Mouse (Mus musculus): ENCODE data around the gene Mrps26. TPM values are rescaled to one million over a fixed set of nuclear protein-coding genes. Genes with fewer than 3 reads are reported as not detected.
A peak's percentile ranks its signal among the peaks of the same experiment; 100 is the strongest.
"Not testable (repeated sequence)": the region's sequence is repeated elsewhere in the genome, so short reads cannot be mapped to it uniquely, and the experiment has no call there.

Gene Mrps26
- 77.4 and 86.5 TPM in 2 replicates for polyA plus RNA-seq (2014; fragmentation: Nextera tagmentation; extraction: Ambion mirVana)

DNA sequence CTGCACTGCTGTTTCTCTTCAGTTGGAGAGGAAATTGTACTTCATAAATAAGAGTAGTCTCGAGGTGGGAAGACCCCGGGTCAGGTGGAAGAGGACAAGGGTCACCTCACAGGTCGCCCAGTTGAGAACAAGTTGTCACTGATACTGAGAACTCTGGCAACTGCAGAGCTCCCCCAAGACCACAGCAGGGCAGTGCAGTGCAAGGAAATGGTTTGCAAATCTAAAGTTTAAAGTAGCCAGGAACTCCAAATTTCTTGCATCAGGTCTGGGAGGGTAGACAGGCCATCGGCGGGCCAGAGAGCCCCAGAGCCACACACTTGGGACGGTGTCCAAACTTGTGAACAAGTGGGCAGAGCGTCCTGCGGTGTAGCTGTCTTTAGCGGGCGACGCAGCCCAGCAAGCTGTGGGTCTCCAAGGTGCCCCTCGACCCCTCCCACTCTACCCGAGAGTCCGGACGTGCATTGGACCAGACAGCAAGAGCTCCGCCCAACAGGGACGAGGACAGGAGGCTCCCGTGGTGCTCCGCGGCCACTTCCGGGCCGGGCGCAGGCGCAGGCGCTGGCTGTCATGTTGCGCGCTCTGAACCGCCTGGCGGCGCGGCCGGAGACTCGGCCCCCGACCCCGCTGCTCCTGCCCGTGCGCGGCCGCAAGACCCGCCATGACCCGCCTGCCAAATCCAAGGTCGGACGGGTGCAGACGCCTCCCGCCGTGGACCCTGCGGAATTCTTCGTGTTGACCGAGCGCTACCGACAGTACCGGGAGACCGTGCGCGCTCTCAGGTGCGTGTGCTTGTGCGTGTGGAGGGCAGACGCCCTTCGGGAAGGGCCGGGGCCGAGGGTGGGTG is at the start of gene Mrps26:
TSS of gene Mrps26 (plus strand) at position 531 of the 844 bp plus-strand sequence.
- DNase-seq (ENCODE audit: low spot score) (peak; percentile 92), ATAC-seq (ENCODE audit: low FRiP score) (peak; percentile 99)
- H3K27ac ChIP-seq (ENCODE audit: low read depth, low read length) = no peak within 1 kb of the TSS
- H3K27me3 ChIP-seq (ENCODE audit: control insufficient read depth, insufficient read depth, low read length) = no peaks in the 10 kb centered on the region
- 1% methylated on average over 61 of the region's 61 CpGs for WGBS
- 0 out of 2 replicates have a peak, but pooled peaks cover 3% of the 10 kb centered on the region for H3K4me1 ChIP-seq (replicated peaks; ENCODE audit: control insufficient read depth, insufficient read depth, low read length)
- H3K4me2 ChIP-seq (replicated peaks; ENCODE audit: low read depth, low read length) = peak within 1 kb of the TSS; percentile 88
- H3K4me3 ChIP-seq (ENCODE audit: low read depth, low read length) = peak within 1 kb of the TSS; percentile 89
- H3K36me3 ChIP-seq (ENCODE audit: control insufficient read depth, insufficient read depth, low read length) = no peaks in the 10 kb centered on the region
- peak within 1 kb of the TSS; percentile 85 for H3K9ac ChIP-seq (ENCODE audit: low read depth, low read length)
- no peaks in the 10 kb centered on the region for H3K9me3 ChIP-seq (ENCODE audit: control insufficient read depth, low read length)

DNA sequence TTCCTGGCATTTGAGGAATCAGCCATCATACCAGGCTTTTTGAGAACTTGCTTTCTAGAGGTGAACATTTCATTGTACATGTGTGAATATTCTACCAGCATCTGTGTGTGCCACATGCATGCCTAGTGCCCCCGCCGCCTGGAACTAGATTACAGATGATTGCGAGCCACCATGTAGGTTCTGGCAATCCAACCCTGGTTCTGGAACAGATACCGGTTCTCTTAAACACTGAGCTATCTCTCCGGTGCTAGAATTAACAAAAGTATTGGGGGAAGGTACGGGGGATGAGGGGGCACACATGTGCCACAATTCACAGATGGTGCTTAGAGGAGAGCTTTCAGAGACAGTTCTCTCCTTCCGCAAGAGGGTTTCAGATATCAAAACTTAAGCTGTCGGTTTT is 49.6 kb upstream of the Mrps26 start:
- H3K4me1 ChIP-seq (replicated peaks; ENCODE audit: control insufficient read depth, insufficient read depth, low read length) = no peaks in the 10 kb centered on the region
- H3K36me3 ChIP-seq (ENCODE audit: control insufficient read depth, insufficient read depth, low read length) = 0 out of 2 replicates have a peak, but pooled peaks cover 2% of the 10 kb centered on the region
- no peaks in the 10 kb centered on the region for H3K27me3 ChIP-seq (ENCODE audit: control insufficient read depth, insufficient read depth, low read length)
- 95% methylated on average over 8 of the region's 8 CpGs for WGBS
- no peaks in the 10 kb centered on the region for H3K9me3 ChIP-seq (ENCODE audit: control insufficient read depth, low read length)
- no peak overlapping the region for H3K27ac ChIP-seq (ENCODE audit: low read depth, low read length)
- DNase-seq (ENCODE audit: low spot score) (no peak), ATAC-seq (ENCODE audit: low FRiP score) (no peak)
- no peak overlapping the region for H3K9ac ChIP-seq (ENCODE audit: low read depth, low read length)
- no peak overlapping the region for H3K4me2 ChIP-seq (replicated peaks; ENCODE audit: low read depth, low read length)
- no peak overlapping the region for H3K4me3 ChIP-seq (ENCODE audit: low read depth, low read length)

DNA sequence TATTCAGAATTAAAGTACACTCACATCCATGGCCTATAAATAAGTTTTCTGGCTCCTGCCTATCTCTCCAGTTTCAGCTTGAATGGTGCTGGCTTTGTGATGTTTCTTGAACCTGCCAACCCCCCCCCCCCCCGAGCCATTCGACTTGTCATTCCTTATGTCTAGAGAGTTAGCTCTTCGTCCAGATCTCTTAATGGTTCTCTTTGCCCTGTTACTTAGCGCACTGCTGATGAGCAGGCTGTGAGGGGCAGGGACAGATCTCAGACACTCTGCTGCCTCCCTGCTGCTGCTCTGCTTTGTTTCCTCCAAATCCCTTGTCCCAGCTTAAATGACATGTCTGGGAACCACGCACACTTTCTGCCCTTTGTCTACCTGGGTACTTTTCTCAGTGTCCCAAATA is 47.8 kb upstream of the Mrps26 start:
- 46% methylated on average over 5 of the region's 5 CpGs for WGBS
- H3K9me3 ChIP-seq (ENCODE audit: control insufficient read depth, low read length) = no peaks in the 10 kb centered on the region
- H3K27ac ChIP-seq (ENCODE audit: low read depth, low read length) = no peak overlapping the region
- 0 out of 2 replicates have a peak, but pooled peaks cover 2% of the 10 kb centered on the region for H3K36me3 ChIP-seq (ENCODE audit: control insufficient read depth, insufficient read depth, low read length)
- ATAC-seq (ENCODE audit: low FRiP score) (no peak), DNase-seq (ENCODE audit: low spot score) (no peak)
- H3K4me2 ChIP-seq (replicated peaks; ENCODE audit: low read depth, low read length) = no peak overlapping the region
- no peak overlapping the region for H3K4me3 ChIP-seq (ENCODE audit: low read depth, low read length)
- no peaks in the 10 kb centered on the region for H3K4me1 ChIP-seq (replicated peaks; ENCODE audit: control insufficient read depth, insufficient read depth, low read length)
- H3K27me3 ChIP-seq (ENCODE audit: control insufficient read depth, insufficient read depth, low read length) = no peaks in the 10 kb centered on the region
- H3K9ac ChIP-seq (ENCODE audit: low read depth, low read length) = no peak overlapping the region

DNA sequence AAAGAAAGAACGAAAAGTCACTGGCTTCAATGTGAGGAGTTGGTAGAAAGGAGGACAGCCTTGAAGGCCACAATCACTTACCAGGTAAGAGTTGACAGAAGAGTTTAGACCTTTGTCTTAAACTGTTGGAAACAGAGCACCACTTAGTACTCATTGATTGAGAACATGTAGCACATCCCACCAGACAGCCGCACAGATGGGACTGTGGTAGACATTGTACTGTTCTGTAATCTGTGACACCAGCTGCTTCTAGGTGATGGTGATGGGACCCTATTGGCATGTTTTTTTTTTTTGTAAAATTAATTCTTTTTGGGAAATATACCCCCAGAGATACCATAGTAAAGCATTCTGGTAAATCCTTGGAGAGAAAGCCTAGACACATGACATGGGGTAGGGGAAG is 41.6 kb upstream of the Mrps26 start:
- Histone ChIP-seq H3K27ac (ENCODE audit: low read depth, low read length) (no peak overlapping the region), H3K9me3 (ENCODE audit: control insufficient read depth, low read length) (no peaks in the 10 kb centered on the region), H3K4me2 (replicated peaks; ENCODE audit: low read depth, low read length) (no peak overlapping the region), H3K36me3 (ENCODE audit: control insufficient read depth, insufficient read depth, low read length) (0 out of 2 replicates have a peak, but pooled peaks cover 4% of the 10 kb centered on the region), H3K9ac (ENCODE audit: low read depth, low read length) (no peak overlapping the region), H3K4me3 (ENCODE audit: low read depth, low read length) (no peak overlapping the region), H3K4me1 (replicated peaks; ENCODE audit: control insufficient read depth, insufficient read depth, low read length) (no peaks in the 10 kb centered on the region), H3K27me3 (ENCODE audit: control insufficient read depth, insufficient read depth, low read length) (no peaks in the 10 kb centered on the region)
- no peak for ATAC-seq (ENCODE audit: low FRiP score)
- DNase-seq (ENCODE audit: low spot score) = no peak
- 97% methylated on average over 2 of the region's 2 CpGs for WGBS

DNA sequence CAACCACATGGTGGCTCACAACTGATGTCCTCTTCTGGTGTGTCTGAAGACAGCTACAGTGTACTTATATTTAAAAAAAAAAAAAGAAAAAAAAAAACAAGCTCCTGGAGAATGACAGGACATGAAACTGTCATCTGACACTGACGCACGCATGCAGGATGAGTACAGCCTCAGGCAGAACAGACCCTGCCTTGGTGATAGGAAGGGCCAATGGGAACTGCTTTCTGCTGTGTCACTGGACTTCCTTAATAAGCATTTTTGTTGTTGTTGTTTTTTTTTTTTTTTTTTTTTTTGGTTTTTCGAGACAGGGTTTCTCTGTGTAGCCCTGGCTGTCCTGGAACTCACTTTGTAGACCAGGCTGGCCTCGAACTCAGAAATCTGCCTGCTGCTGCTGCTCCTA is 38.1 kb upstream of the Mrps26 start:
- not testable (repeated sequence) for H3K27me3 ChIP-seq (ENCODE audit: control insufficient read depth, insufficient read depth, low read length); H3K36me3 ChIP-seq (ENCODE audit: control insufficient read depth, insufficient read depth, low read length); H3K4me2 ChIP-seq (replicated peaks; ENCODE audit: low read depth, low read length); DNase-seq (ENCODE audit: low spot score); ATAC-seq (ENCODE audit: low FRiP score); H3K9ac ChIP-seq (ENCODE audit: low read depth, low read length); H3K27ac ChIP-seq (ENCODE audit: low read depth, low read length); H3K4me1 ChIP-seq (replicated peaks; ENCODE audit: control insufficient read depth, insufficient read depth, low read length); H3K4me3 ChIP-seq (ENCODE audit: low read depth, low read length); H3K9me3 ChIP-seq (ENCODE audit: control insufficient read depth, low read length)
- WGBS = 97% methylated on average over 3 of the region's 4 CpGs

DNA sequence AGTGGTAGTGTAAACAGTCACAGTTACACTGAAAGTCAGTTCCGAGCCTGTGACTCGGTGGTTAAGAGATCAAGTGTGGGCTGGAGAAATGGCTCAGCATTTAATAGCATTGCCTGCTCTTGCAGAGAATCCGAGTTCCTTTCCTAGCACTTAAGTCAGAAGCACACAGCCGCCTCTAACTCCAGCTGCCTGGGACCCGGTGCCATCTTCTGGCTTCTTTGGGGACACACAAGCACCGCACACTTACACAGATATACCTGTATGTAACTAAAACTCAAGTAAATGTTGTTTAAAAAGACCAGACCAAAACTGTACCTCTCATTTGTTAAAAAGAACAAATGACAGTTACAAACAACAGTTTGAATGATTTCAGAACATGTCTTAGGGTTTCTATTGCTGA is 35.1 kb upstream of the Mrps26 start:
- Histone ChIP-seq H3K36me3 (ENCODE audit: control insufficient read depth, insufficient read depth, low read length) (peaks cover 3% of the 10 kb centered on the region; the same call in 1 of the 2 replicates), H3K4me1 (replicated peaks; ENCODE audit: control insufficient read depth, insufficient read depth, low read length) (no peaks in the 10 kb centered on the region), H3K27me3 (ENCODE audit: control insufficient read depth, insufficient read depth, low read length) (no peaks in the 10 kb centered on the region), H3K9ac (ENCODE audit: low read depth, low read length) (no peak overlapping the region), H3K4me3 (ENCODE audit: low read depth, low read length) (no peak overlapping the region), H3K9me3 (ENCODE audit: control insufficient read depth, low read length) (no peaks in the 10 kb centered on the region), H3K27ac (ENCODE audit: low read depth, low read length) (no peak overlapping the region), H3K4me2 (replicated peaks; ENCODE audit: low read depth, low read length) (no peak overlapping the region)
- DNase-seq (ENCODE audit: low spot score) (no peak), ATAC-seq (ENCODE audit: low FRiP score) (no peak)
- 94% methylated on average over 6 of the region's 6 CpGs for whole genome bisulfite sequencing

DNA sequence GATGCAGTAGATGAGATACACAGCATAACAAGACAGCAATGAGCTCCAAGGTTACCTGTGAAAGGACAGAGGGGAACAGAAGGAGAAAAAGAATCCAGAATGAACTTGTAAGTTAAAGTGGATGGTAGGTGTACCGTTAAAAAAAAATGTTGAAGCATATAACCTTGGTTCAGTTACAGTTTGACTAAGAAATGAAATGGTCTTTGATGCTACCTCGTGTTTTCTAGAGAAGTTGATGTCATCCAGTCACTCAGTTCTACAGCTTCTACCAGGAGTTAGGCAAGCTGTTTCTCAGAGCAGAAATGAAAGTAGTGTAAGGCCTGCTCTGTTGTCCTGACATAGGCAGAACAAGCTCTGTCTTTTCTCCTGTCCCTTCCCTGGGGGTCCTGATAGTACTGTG is 34.3 kb upstream of the Mrps26 start:
- H3K9ac ChIP-seq (ENCODE audit: low read depth, low read length) = no peak overlapping the region
- no peaks in the 10 kb centered on the region for H3K4me1 ChIP-seq (replicated peaks; ENCODE audit: control insufficient read depth, insufficient read depth, low read length)
- no peak overlapping the region for H3K4me2 ChIP-seq (replicated peaks; ENCODE audit: low read depth, low read length)
- WGBS = 92% methylated on average over 2 of the region's 2 CpGs
- H3K4me3 ChIP-seq (ENCODE audit: low read depth, low read length) = no peak overlapping the region
- H3K27me3 ChIP-seq (ENCODE audit: control insufficient read depth, insufficient read depth, low read length) = no peaks in the 10 kb centered on the region
- H3K36me3 ChIP-seq (ENCODE audit: control insufficient read depth, insufficient read depth, low read length) = peaks cover 3% of the 10 kb centered on the region; the same call in 1 of the 2 replicates
- no peak overlapping the region for H3K27ac ChIP-seq (ENCODE audit: low read depth, low read length)
- DNase-seq (ENCODE audit: low spot score) (no peak), ATAC-seq (ENCODE audit: low FRiP score) (no peak)
- H3K9me3 ChIP-seq (ENCODE audit: control insufficient read depth, low read length) = no peaks in the 10 kb centered on the region

DNA sequence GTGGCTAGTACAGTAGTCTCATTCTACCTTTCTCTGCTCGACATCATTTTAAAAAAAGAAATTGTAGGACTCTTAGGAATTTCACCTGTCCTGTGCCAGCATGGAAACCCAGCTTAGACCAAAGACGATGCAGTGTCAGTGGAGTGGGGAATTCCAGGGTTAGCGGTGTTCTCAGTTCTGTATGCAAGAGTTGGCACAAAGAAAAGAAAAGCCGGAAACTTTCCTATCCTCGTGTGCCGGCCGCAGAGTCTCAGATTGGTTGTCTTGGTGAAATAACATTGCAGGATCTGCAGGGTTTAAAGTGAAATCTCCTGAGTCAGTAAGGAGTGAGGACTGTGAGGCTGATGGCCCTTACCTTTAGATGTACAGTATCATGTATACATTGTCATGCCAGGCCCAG is 33.6 kb upstream of the Mrps26 start:
- Histone ChIP-seq H3K27ac (ENCODE audit: low read depth, low read length) (no peak overlapping the region), H3K9ac (ENCODE audit: low read depth, low read length) (no peak overlapping the region), H3K9me3 (ENCODE audit: control insufficient read depth, low read length) (no peaks in the 10 kb centered on the region), H3K4me1 (replicated peaks; ENCODE audit: control insufficient read depth, insufficient read depth, low read length) (no peaks in the 10 kb centered on the region), H3K36me3 (ENCODE audit: control insufficient read depth, insufficient read depth, low read length) (peaks cover 3% of the 10 kb centered on the region; the same call in 1 of the 2 replicates), H3K4me2 (replicated peaks; ENCODE audit: low read depth, low read length) (no peak overlapping the region), H3K4me3 (ENCODE audit: low read depth, low read length) (no peak overlapping the region), H3K27me3 (ENCODE audit: control insufficient read depth, insufficient read depth, low read length) (no peaks in the 10 kb centered on the region)
- ATAC-seq (ENCODE audit: low FRiP score) (no peak), DNase-seq (ENCODE audit: low spot score) (no peak)
- 90% methylated on average over 7 of the region's 7 CpGs for WGBS

DNA sequence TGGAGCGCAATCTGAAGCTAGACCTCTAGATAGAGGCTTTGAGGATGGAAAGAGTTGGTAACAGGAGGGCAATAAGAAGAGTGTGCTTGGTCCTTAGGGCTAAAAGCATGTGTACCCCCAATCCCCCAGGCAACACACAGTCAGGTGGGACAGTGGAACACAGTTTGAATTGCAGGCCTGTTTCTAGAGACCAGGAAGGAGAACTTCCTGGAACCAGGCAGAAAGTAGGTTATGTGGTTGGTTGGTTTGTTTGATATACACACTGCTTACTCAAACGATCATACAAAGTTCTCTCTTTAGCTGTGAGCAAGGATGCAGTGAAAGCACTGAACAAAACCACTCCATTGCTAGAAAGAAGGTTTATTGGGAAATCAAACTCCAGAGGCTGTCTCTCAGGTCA is 31.3 kb upstream of the Mrps26 start:
- ATAC-seq (ENCODE audit: low FRiP score) (no peak), DNase-seq (ENCODE audit: low spot score) (no peak)
- no peak overlapping the region for H3K9ac ChIP-seq (ENCODE audit: low read depth, low read length)
- no peak overlapping the region for H3K4me2 ChIP-seq (replicated peaks; ENCODE audit: low read depth, low read length)
- no peak overlapping the region for H3K27ac ChIP-seq (ENCODE audit: low read depth, low read length)
- no peak overlapping the region for H3K4me3 ChIP-seq (ENCODE audit: low read depth, low read length)
- H3K27me3 ChIP-seq (ENCODE audit: control insufficient read depth, insufficient read depth, low read length) = no peaks in the 10 kb centered on the region
- H3K36me3 ChIP-seq (ENCODE audit: control insufficient read depth, insufficient read depth, low read length) = peaks cover 3% of the 10 kb centered on the region; the same call in 1 of the 2 replicates
- WGBS = 91% methylated on average over 2 of the region's 2 CpGs
- no peaks in the 10 kb centered on the region for H3K4me1 ChIP-seq (replicated peaks; ENCODE audit: control insufficient read depth, insufficient read depth, low read length)
- no peaks in the 10 kb centered on the region for H3K9me3 ChIP-seq (ENCODE audit: control insufficient read depth, low read length)

Measured in hindbrain, embryonic 11.5 days (tissue).